Mouse (Mus musculus) mouse trophoblast stem cell (cell line): Measurements from ENCODE around the gene Cenpm.

Experiments
- in situ Hi-C, 2 experiments: fragments of 300-500 bp; cut with MseI, MboI; formaldehyde crosslinking; loops; 2 replicates in 1 of 2; 3 replicates in 1 of 2; pipeline ENCODE4 v1.15.1; 2025

The Cenpm gene

DNA sequence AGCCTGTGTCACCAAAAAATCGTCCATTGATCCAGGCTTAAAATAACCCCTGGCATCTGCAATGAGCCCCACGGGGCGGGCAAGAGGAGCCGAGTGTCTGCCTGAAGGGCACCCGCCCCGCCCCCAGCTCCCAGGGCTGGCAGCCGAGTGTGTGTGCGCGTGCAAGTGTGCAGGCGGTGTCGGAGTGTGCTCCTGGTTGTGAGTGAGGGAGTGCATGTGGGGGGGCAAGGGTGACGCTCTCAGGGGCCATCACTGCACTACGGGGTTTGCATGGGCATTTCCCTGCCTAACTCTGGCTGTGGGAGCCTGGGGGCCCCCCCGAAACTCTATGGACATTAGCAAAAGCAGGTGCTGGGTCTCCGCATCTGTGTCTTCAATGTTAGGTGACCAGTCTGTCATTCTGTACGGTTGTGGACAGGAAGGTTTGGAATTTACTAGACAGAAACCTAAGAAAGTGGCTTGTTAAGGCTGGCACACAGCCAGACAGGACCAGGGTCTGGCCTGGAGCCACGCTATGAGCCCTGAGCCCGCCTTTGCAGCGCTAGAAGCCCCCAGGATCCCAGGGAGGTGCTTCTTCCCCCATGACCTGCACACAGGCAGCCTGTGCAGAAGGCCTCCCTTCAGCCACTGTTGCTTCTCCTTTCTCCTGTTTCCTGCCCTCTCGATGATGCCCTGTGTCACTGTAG, 28.3 kb downstream of the Cenpm start:
- in situ Hi-C loops: no loop called here

DNA sequence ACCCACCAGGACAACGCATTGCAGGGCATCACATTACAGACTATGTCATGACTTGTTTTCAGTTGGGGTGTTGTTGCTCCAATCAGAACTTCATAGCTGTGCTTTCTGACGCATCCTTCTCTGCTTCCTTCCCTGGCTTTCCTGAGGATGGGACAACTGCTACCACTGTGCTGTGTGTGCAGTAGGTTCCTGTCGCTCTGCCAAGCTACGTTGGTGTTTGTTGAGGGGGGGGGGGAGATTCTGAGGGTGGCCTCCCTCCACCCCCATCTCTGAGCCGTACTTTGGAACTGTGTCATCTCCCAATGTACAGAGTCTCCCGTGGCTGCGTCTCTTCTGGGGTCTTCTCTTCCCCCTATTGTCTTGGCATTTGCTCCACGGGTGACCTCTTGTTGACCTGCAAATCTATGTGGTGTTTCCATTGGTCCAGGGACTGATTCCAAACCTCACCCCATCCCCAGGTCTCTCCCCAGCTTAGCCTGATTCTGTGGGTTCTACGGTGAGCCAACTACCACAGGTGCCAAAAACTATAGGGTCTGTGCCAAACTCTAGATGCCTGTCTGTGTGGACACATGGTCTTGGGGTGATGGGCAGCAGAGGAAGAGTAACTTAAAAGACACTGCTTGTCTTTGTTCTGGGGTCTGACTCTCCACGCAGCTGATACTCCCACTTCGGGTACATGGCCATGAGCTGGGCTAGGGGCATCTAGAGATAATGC, 29.1 kb downstream of the Cenpm start:
- in situ Hi-C loops: no loop called here

DNA sequence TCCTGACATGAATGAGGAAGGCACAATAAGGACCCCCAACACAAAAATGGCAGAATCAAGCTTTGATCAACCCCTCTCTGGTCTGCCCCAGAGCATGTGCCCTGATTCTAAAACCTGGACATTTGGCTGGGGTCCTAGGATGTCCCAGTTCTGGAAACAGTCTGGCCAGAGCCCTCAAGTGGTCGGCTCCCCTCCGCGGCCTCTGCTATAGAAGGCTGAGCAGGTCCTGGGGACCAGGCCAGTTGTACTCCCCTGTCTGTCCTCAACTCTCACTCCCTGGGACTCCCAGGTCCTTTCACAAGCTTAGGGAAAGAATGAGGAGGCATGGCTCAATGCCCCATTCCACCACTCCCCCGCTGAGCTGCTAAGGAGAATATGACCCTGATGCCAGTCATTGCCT, 31.3 kb downstream of the Cenpm start:
- in situ Hi-C loops: no loop called here

DNA sequence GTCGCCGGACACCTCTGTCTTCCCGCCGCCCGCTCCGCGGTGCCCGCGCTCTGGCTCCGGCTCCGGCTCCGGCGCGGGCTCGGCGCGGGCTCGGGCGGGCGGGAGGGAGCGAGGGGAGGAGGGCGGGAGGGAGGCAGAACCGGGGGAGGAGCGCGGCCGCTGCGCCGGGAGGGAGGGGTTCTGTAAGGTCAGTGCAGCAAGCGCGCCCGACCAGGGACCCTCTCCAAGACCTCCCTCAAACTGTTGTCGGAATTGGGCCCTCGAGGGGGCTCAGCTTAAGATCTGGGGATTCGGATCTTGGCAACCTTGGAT, 31.8 kb downstream of the Cenpm start, which contains the start of gene Shisa8:
TSS of gene Shisa8 (minus strand) at position 64 of the 312 bp plus-strand sequence.
- in situ Hi-C loops: no loop called here

DNA sequence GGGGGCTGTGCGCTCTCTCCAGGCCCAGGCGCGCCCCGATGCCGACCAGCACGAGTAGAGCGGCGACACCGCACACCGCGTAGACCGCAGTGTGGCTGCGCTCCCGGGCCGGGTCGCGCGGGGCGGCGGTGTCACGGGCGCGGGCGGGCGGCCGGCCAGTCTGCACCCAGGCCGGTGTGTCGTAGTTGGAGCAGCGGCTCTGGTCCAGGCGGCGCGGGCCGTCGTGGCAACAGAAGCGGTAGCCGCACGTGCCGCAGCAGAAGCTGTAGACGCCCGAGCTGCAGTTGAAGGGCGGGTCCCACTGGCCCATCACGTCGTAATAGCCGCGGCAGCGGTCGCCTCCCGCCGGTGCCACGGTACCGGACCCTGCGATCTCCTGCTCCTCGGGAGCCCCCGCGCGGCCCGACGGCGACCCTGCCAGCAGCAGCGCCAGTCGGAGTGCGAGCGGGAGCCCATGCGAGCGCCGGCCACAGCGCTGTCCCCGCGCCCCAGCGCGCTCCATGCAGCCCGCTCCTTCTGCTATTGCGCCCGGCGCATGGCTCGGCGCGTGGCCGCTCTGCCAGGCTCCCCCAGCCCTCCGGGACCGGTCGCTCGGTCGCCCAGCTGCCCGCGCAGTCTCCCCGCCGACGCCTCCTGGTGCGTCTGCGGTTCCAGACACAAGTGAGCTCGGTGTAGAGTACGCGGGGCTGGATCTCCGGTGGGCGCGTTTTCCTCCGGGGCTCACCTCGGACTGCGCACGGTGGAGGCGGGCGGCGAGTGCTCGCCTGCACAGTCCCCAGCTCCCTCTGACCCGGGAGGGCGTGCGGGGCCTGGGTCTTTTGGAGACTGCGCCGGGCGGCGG, 32.4 kb downstream of the Cenpm start:
- in situ Hi-C loops: no loop called here

DNA sequence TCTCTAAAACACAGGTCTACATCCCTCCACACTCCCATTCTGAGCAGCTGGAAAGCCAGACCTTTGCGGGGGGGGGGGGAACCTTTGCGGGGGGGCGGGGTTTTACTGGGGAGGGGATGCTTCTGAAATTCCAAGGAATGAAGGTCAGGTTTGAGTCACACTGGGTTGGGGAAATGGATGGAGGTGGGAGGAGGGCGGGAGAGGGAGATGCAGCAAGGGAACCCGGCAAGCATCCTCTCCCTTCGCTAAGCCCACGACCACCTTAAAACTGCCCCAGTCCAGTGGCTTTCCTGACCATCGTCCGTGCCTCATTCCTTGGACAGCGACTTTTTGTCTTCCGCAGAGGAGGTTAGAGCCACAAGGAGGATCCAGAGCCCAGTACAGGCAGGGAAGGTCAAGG, 33.3 kb downstream of the Cenpm start:
- in situ Hi-C loops: no loop called here

DNA sequence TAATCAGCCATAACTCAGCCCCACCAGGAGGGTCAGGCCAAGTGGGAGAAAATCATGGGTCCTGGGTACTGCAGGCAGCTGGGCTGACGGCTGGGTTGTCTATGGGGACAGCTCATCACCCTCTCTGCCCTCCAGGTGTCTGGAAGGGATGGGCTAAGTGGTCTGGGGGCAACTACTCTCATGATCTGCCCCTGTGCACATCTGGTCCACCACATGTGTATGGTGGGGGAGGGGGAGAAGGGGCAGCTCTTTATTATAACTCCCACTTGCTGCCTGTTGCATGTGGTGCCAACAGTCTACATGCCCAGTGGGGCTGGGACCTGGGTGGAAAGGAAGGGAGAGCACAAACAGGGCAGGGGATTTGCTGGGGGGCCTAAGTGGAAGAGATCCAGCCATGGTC, 33.7 kb downstream of the Cenpm start:
- in situ Hi-C loops: no loop called here

DNA sequence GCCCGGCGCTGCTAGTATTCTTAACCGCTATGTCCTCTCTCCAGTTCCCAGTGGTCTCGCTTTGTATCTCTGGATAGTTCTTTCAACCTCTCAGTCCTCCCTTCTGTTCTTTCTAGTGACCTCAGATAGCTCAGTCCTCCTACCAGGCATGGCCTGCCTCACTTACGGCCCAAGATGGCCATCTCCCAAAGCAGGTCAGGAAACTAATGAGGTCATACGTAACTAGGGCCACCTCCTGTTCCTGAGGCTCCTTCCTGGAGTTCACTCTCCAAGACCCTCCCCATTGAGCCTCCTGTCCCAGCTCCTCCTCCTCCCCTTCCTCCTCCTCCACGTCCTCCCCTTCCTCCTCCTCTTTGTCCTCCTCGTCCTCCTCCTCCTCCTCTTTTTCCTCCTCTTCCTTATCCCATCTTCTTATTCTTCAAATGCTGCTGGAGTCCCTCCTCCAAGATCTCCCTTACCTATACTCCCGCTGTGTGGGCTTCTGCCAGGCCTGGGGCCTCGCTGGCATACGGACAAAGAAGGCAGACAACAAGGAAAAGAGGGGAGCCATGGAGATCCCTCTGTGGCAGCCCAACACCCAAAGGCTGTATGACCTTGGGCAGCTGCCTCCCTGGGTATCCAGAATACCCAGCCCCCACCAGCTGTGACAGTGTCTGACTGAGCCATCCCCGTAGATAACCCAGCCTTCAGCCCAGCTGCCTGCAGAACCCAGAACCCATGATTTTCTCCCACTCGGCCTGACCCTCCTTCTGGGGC, 35.1 kb downstream of the Cenpm start:
- in situ Hi-C loops: no loop called here

DNA sequence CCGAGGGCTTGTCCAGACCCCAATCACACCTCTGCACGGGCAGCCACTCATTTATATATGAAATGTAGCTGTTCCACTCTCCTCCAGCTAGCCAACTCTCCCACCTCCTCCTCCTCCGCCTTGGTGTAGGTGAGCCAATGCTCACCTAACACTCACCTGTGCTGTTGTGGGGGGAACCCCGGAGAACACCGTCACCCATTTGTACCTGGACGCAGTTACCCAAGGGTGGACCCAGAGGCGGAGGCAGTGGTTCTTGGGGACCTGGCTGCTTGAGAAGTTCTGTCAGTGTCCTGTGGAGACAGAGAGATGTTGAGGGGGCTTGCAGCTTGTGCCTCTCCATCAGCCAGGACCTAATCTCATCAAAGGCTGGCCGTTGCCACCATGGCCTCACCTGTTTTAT, 36.2 kb downstream of the Cenpm start:
- in situ Hi-C loops: no loop called here

DNA sequence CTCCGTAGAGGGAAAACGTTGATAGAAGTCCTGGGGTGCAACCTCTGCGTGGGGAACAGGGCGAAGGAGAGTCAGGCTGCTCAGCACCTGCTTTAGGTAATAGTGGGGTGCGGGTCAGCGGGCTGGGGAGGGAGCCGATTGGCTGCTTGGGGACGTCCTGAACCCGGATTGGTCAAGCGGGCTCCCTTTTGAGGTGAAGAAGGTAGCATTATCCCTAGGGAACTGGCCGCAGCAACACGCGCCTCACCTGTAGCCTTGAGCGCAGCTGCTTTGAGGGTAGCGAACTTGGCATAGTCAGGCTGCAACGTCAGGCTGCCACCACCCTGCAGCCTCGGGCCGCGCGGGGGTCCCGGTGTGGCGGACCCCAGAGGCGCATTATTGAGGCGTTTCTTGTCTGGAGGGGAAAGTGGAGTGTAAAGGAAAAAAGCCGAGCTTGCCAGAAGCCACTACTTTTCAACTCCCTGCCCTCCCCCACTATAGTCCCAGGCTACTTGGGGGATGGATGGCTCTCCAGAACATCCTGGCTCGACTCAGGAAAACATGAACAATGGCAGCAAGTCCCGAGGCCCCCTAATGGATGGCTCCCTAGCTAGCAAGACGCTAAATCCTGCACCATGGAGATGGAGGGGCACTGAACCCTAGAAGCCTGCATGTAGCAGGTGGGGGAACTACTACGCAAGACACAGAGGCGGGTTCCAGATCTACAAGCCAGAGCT, 36.9 kb downstream of the Cenpm start:
- in situ Hi-C loops: no loop called here

DNA sequence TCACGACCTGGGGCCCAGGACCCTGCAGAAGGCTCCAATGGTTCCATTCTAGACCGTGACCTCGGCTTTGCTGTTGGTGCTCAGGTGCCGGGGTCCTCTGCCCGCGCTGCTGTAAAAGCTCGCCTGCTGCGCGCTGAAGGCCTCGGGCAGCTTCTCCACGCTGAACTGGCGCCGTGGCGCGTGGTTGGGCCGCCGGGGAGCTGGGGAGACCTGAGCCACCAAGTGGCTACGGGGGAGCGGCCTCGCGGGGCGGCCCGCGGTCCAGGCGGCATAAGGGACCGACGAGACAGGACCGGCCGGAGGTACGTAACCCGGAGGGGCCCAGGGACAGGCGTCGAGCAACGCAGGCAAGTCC, 37.5 kb downstream of the Cenpm start:
- in situ Hi-C loops: no loop called here

DNA sequence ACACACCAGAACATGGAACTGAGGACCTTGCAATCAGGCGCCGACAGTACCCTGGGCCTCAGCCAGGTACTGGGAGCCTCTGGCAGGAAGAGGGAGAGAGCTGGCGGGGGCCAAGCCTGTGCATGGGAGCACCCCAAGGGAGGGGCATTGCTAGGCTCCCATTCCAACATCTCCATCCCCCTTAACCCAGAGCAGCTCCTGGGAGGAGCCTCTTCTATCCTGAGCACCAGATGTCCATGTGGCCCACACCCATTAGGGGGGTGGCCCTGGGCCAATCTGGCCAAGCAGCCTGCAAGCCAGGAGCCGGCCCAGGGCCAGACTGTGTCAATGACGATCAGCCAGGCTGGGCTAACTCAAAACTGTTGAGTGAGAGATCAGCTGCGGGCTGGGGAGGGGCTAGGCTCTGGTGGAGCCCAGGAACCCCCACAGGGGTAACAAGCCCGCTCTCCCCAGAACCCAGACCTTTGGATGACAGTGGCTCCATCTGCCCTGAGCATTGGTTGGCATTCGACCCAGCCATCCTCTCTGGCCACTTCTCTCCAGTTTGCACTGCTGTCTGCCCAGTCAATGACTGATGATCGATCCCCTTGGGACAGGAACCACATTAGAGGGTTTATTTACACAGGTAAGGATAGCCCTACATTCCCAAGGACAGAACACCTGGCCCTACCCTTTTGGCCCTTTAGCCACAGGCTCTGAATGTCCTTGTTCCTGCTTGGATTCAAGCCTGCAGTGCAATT, 38.0 kb downstream of the Cenpm start:
- in situ Hi-C loops: no loop called here

DNA sequence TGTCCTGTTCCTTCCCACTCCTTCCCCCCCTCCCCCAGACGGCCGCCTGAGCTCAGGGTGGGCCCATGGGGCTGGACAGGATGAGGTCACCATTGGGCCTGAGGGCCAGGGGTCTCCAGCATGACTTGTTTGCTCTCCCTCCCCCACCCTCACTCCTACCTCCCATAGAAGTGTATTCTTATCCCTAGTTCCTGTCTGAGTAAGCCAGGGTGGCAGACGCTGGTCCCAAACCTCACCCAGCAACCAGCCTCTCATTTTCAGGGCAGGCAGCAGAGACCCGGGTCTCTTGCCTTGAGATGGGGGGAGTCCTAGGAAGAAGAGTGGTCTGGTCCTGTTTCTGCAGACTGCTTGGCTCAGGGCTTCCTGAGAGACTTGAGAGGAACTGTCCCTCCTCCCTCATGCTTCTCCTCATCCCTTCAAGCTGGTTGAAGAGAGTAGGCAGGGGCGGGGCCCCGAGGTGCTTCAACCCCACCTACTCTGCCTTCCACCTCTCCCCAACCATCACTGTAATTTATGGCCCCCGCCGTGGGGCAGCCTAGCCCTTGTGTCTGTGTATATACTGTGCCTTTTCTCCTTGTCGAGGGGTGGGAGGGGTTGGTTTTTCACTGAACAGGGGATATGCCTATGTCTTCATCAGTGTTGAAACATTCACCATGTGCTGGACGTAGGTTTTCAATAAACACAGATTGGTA, 39.7 kb downstream of the Cenpm start:
- in situ Hi-C loops: no loop called here

DNA sequence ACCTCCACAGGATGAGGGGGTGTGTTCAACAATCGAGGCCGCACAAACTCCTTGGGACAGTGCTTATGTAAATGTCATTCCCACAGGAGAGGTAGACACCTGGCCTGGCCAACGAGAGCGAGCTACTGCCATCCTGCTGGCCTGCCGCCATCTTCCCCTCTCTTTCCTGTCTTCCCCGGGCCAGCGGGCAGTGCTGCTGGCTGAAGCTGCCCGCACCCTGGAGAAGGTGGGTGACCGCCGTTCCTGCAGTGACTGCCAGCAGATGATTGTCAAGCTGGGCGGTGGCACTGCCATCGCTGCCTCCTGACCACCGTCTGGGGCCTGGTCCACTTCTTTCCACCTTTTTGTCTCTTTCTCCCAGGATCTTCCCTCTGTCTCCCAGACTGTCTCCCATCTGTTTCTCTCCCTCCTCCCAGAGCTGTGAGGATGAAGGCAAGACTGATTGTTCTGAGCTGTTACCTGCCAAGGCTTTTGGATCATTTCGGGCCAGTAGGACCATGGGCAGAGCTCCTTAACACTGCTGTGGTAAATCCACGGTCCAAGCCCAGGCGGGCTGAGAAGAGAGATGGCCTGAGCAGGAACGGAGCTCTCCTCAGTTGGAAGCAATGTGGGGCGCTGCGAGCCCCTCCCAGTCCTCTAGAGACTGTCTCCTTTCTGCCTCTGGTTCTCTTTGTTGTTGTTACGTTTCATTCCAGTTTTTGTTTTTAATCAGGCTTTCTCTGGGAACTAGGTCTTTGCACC, 40.8 kb downstream of the Cenpm start:
- in situ Hi-C loops: no loop called here

DNA sequence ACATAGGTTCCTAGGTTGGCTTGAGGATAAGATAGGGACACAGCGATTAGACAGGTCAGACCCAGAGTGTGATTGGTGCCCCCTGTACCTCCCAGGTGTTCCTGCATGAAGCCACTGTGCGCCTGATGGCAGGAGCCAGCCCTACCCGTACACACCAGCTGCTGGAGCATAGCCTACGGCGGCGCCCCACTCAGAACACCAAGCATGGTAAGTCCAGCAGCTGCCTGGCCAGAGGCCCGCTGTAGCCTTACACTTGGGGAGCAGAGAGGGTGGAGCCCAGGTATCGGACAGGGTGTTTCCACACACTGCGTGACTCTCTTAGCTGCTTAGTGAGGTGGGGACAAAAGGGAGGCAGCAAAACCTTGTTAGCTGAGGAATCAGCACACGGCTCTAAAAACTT, 41.5 kb downstream of the Cenpm start:
- in situ Hi-C loops: no loop called here

DNA sequence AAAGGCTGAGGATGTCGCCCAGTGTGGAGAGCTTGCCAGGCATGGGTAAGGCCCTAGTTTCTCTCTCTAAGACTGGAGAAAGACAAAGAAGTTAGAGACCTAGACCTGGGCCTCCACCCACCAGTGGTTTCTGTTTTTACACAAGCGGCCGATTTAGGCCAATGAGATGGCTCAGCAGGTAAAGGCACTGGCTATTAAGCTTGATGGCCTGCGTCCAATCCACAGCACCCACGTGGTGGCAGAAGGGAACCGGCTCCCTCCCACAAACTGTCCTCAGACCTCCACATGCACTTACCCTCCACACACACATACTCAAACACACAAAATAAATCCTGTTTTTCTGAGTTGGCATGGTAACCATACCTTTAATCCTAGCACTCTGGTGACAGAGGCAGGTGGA, 42.5 kb downstream of the Cenpm start:
- in situ Hi-C loops: no loop called here

DNA sequence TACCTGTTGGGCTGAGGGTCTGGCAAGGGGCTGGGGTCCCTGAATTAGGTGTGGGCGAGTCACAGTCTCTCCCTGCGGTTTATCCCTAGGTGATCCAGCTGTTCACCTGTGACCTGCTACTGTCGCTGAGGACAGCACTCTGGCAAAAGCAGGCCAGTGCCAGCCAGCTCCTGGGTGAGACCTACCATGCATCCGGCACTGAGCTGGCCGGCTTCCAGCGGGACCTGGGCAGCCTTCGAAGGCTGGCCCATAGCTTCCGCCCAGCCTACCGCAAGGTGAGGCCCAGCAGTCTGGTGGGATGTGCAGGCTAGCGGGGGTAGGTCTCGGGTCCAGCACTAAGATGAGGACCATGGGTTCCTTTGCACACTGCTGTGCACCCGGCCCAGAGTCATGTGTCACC, 45.0 kb downstream of the Cenpm start:
- in situ Hi-C loops: no loop called here

DNA sequence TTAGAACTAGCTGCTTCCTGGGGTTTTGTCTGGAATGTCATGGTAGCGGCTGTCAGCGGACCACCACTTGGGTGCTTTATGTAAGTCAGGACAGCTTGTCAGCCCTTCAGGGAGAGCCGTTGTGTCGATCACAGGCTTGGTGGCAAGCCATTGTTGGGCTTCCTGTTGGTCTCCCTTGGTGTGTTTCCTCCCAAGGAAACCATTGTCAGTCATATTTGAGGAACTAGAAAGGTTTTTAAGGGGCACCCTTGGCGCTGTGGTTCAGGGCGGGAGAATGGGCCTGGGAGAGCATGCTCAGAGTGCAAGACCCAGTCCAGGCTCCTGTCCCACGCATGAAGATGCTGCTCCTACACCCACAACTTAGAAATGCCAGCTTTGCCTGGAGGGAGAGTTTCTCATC, 46.2 kb downstream of the Cenpm start:
- in situ Hi-C loops: no loop called here

DNA sequence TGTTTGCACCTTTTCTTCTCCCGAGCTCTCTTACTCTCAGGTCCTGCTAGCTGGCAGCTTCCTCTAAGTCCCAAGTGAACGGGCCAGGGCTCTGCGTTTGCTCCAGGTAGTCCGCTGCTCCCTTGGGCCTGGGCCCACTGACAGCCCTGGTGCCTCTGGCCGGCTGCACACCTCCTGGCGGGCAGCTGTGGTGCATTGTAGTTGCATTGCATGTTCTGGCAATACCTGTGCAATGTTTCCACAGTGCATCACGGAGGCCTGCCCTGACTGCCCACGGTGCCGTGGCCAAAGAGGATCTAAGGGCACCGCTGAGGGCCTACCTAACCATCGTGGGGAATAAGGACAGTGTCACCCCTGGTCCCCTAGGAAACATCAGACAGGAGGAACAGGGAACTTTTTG, 46.6 kb downstream of the Cenpm start:
- in situ Hi-C loops: no loop called here
